14 mouse cellular contexts compared by ENCODE assay signal in the genomic region with DNA sequence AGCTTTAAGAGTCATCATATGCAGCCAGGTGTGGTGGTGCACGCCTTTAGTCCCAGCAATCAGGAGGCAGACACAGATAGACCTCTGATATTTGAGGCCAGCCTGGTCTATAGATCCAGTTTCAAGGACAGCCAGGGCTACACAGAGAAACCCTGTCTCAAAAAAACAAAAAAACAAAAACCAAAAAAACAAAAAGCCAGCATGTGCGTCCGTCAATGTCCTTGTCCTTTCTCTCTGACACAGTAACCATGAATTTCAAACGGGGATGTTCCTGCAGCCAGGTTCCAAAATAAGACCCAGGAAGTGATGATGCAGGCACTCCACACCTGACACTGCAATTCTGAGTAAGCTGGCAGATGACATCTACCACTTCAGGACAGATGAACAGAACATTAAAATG. TPM values are rescaled to one million over a fixed set of nuclear protein-coding genes. Genes with fewer than 3 reads are reported as not detected.
DNase-seq lines count a peak whose midpoint lies in the region.
"Had no signal": no experiment of that assay in that cellular context is flagged by ENCODE, and none has a peak within 500 bp of the region (broad histone marks: within the 10 kb centered on the region; RNA-seq: fewer than 3 reads in every experiment).

No protein-coding gene starts in this region.

- DNase-seq in gastrocnemius, adult 18-20 months (ENCODE audit: low spot score), result peak; percentile 32
- DNase-seq in gastrocnemius, adult 8-10 months (ENCODE audit: low spot score in 2 of 2), result no peak
- peak; percentile 67 for DNase-seq in heart, adult 11 months
- DNase-seq in heart, adult 9 months (ENCODE audit: low spot score in 2 of 2), result no peak
- DNase-seq in naive thymus-derived CD4-positive, alpha-beta T cell, adult 2 months (ENCODE audit: low read depth), result peak; percentile 3
- DNase-seq: adrenal gland, adult 8-10 months; adrenal gland, postnatal 14 days; adrenal gland, postnatal 36 days; B cell, adult 2 months; cerebellum, adult 11-12 months; cerebellum, adult 2 months; cerebellum, adult 9-10 months; cerebellum, postnatal 10 days; cerebellum, postnatal 25 days had no signal

RNA-seq across cellular contexts. Expression of gene Arhgef12, which starts 12.2 kb away (rescaled TPM):
- 10 to 100 TPM; 41.5 to 54.8 TPM for total RNA-seq in gastrocnemius, adult 18-20 months (2021)
- 10 to 100 TPM; 41.1 to 64.5 (median 52.8) TPM for total RNA-seq in gastrocnemius, adult 8-10 months (2022)

RNA-seq across cellular contexts. Expression of gene Tmem136, which starts 21.5 kb away (rescaled TPM):
- total RNA-seq in gastrocnemius, adult 18-20 months (2021), result 1 to 10 TPM; 1.8 to 2.7 TPM
- total RNA-seq in gastrocnemius, adult 8-10 months (2022), result 1 to 10 TPM; 1.4 to 2.9 (median 2.5) TPM

Comparison
In these comparisons a context has a peak if more than half of its experiments do, and no peak if none do; other contexts are left out.
1. DNase-seq: peak in gastrocnemius, adult 18-20 months (single experiment), heart, adult 11 months (single experiment) and naive thymus-derived CD4-positive, alpha-beta T cell, adult 2 months (single experiment); none in gastrocnemius, adult 8-10 months (0 of 2) and heart, adult 9 months (0 of 2).